19 mouse cellular contexts compared by ENCODE assay signal in the genomic region with DNA sequence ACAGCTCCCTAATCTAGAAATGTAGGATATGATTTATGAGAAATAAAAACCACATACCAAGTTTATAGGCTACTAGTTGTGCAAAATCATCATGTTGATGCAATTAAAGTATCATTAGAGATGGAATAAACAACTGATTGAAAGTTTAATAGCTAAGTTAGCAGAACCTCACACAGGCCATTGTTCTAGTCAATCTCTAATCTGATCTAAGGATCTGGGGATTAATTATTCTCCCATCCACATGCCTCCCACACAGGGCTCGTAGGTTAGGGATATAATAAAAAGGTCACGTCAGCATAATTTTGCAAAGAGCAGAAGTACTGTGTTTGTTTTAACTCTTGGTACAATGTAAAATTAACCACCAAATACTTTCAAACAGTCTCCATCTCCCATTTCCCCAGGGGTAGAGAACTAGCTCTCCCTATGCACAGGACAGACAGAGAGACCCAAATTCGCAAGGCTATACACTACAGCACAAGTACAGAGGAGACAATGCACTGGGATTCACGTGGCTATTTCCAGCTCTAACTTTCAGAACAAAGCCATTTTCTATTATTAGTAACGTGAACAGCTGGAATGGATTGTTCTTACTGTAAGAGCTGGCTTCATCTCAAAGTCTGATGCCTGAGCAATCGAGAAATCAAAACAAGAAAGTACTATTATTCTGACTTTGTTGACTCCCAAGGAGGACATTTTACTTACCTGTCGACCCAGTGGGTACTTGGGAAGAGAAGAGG. TPM values are rescaled to one million over a fixed set of nuclear protein-coding genes. Genes with fewer than 3 reads are reported as not detected.
DNase-seq lines count a peak whose midpoint lies in the region; ATAC-seq lines count a peak whose summit lies in the region.
"Had no signal": no experiment of that assay in that cellular context is flagged by ENCODE, and none has a peak within 500 bp of the region (broad histone marks: within the 10 kb centered on the region; RNA-seq: fewer than 3 reads in every experiment).

No protein-coding gene starts in this region.

- H3K36me3 ChIP-seq in heart, embryonic 11.5 days (ENCODE audit: control insufficient read depth, insufficient read depth, low read length) = peaks cover 14% of the 10 kb centered on the region

- H3K9ac ChIP-seq in heart, embryonic 11.5 days (ENCODE audit: low read depth, low read length) = no peak overlapping the region
- H3K9ac ChIP-seq: forebrain, postnatal 0 days; hindbrain, embryonic 12.5 days; limb, embryonic 13.5 days; liver, embryonic 14.5 days; midbrain, embryonic 13.5 days had no signal

- H3K4me3 ChIP-seq in heart, embryonic 11.5 days (ENCODE audit: low read depth, low read length) = no peak overlapping the region
- H3K4me3 ChIP-seq: hindbrain, embryonic 12.5 days; limb, embryonic 13.5 days; midbrain, embryonic 13.5 days had no signal

- no peak for DNase-seq in heart, postnatal 4 days
- DNase-seq in kidney, adult 9 months = peak; percentile 78
- no peak for DNase-seq in kidney, adult 11 months
- DNase-seq in 3T3-L1 (ENCODE audit: low read depth, low spot score) = peak; percentile 13
- peak; percentile 55 for DNase-seq in fat pad, adult 2 months (ENCODE audit: extremely low read depth, low read depth, low spot score)
- DNase-seq in left cerebral cortex, postnatal 14 days (ENCODE audit: low spot score in 2 of 2) = no peak
- DNase-seq in thymus, postnatal 25 days = no peak
- DNase-seq: adrenal gland, adult 2 months; B cell, adult 2 months; cerebellum, adult 8-10 months; forebrain, postnatal 0 days; gastrocnemius, postnatal 36 days; layer of hippocampus, adult 9-11 months; thymus, postnatal 36 days had no signal

- 71% methylated on average over 7 of the region's 7 CpGs for WGBS in heart, embryonic 11.5 days (ENCODE audit: insufficient replicate concordance)

- no peaks in the 10 kb centered on the region for H3K9me3 ChIP-seq in heart, embryonic 11.5 days (replicated peaks; ENCODE audit: control insufficient read depth, low read length)
- H3K9me3 ChIP-seq: hindbrain, embryonic 12.5 days; limb, embryonic 13.5 days; midbrain, embryonic 13.5 days had no signal

- H3K27me3 ChIP-seq in heart, embryonic 11.5 days (ENCODE audit: control insufficient read depth, insufficient read depth, low read length) = no peaks in the 10 kb centered on the region
- H3K27me3 ChIP-seq: hindbrain, embryonic 12.5 days; limb, embryonic 13.5 days; midbrain, embryonic 13.5 days had no signal

- H3K4me1 ChIP-seq in heart, embryonic 11.5 days (ENCODE audit: control insufficient read depth, insufficient read depth, low read length) = 0 out of 2 replicates have a peak, but pooled peaks cover 2% of the 10 kb centered on the region
- H3K4me1 ChIP-seq: hindbrain, embryonic 12.5 days; limb, embryonic 13.5 days; midbrain, embryonic 13.5 days had no signal

- H3K4me2 ChIP-seq in heart, embryonic 11.5 days = no peak overlapping the region
- H3K4me2 ChIP-seq: hindbrain, embryonic 12.5 days; limb, embryonic 13.5 days; midbrain, embryonic 13.5 days had no signal

- H3K27ac ChIP-seq in heart, embryonic 11.5 days (ENCODE audit: low read depth, low read length) = peak overlapping the region; percentile 29; the same call in 1 of the 2 replicates
- H3K27ac ChIP-seq: hindbrain, embryonic 12.5 days; limb, embryonic 13.5 days; liver, embryonic 14.5 days; midbrain, embryonic 13.5 days had no signal

- no peak for ATAC-seq in heart, embryonic 11.5 days (replicated peaks; ENCODE audit: insufficient number of reproducible peaks, low FRiP score, low TSS enrichment)
- ATAC-seq: forebrain, postnatal 0 days; midbrain, embryonic 13.5 days had no signal

- intact Hi-C loops in left cerebral cortex, postnatal 14 days (cut with DNase I) = no loop called here

RNA-seq across cellular contexts. Expression of gene Orc3, which starts 29.7 kb away (rescaled TPM):
- 84.7 and 90.1 TPM in 2 replicates for polyA plus RNA-seq in heart, embryonic 11.5 days (2014; fragmentation: Nextera tagmentation; extraction: Ambion mirVana)
- 10 to 100 TPM; 47.8 to 52.3 TPM for total RNA-seq in heart, postnatal 4 days (2021)
- total RNA-seq in left cerebral cortex, postnatal 14 days (2021) = 10 to 100 TPM; 33.3 to 39.2 TPM

RNA-seq across cellular contexts. Expression of gene Rars2, which starts 29.7 kb away (rescaled TPM):
- polyA plus RNA-seq in heart, embryonic 11.5 days (2014; fragmentation: Nextera tagmentation; extraction: Ambion mirVana) = 54.8 and 56.3 TPM in 2 replicates
- 10 to 100 TPM; 30.1 to 33.6 TPM for total RNA-seq in heart, postnatal 4 days (2021)
- total RNA-seq in left cerebral cortex, postnatal 14 days (2021) = 10 to 100 TPM; 23.0 to 26.1 TPM

RNA-seq across cellular contexts. Expression of gene Akirin2, which starts 34.3 kb away (rescaled TPM):
- 50.5 and 52.5 TPM in 2 replicates for polyA plus RNA-seq in heart, embryonic 11.5 days (2014; fragmentation: Nextera tagmentation; extraction: Ambion mirVana)
- 10 to 100 TPM; 62.5 to 64.4 TPM for total RNA-seq in heart, postnatal 4 days (2021)
- 100 to 1,000 TPM; 105 to 106 TPM for total RNA-seq in left cerebral cortex, postnatal 14 days (2021)

Comparison
In these comparisons a context has a peak if more than half of its experiments do, and no peak if none do; other contexts are left out.
1. DNase-seq: peak in kidney, adult 9 months (single experiment), 3T3-L1 (single experiment) and fat pad, adult 2 months (single experiment); none in heart, postnatal 4 days (single experiment), kidney, adult 11 months (single experiment), left cerebral cortex, postnatal 14 days (0 of 2) and thymus, postnatal 25 days (single experiment).